Mouse (Mus musculus) liver, adult 2 months (tissue): ENCODE results near the gene Ophn1.

Experiments
- CTCF ChIP-seq: fragments of 200-500 bp; IDR thresholded peaks from 2 replicates; pipeline ENCODE4 v1.5.1; 2011; ENCODE audit warnings: low read depth, low read length, control low read depth
- POLR2A ChIP-seq: fragments of 200-500 bp; IDR thresholded peaks from 2 replicates; pipeline ENCODE4 v1.6.1; 2011; ENCODE audit warnings: low read length, control low read depth; ENCODE audit not compliant: insufficient read depth; ENCODE audit errors: extremely low read depth

DNA sequence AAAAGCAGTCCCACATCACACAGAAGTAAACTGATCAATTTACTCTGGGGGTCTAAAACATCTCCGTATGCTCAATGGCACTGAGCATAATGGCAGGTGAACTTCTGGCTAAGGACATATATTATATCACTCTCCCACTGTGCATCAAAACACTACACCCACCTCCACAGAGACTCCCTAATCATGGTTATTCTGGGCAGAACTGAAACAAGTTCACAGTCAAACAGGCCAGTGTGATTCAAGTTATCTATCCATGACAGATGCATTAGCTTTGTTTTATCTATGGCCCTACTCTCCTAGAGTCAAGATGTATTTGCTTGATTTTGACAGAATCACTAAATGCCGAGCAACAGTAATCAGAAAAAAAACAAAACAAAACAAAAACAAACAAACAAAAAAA, 8.8 kb downstream of the Ophn1 start:
- TF ChIP-seq POLR2A (no peak), CTCF (no peak)
